Mouse (Mus musculus) thymus, adult 2 months (tissue): ENCODE data around the gene Ncoa7. TPM values are rescaled to one million over a fixed set of nuclear protein-coding genes. Genes with fewer than 3 reads are reported as not detected.

Source experiments
- DNase-seq: peaks from one replicate; pipeline ENCODE4 v3.0.0; 2021
- H3K27ac ChIP-seq: fragments of 200-500 bp; 2 replicates; pipeline ENCODE4 v1.5.1; 2012; ENCODE audit warnings: low read length, control low read depth; ENCODE audit not compliant: control insufficient read depth, insufficient read depth
- H3K27me3 ChIP-seq: fragments of 200-500 bp; 2 replicates; pipeline ENCODE4 v1.6.1; 2012; ENCODE audit warnings: mild to moderate bottlenecking, low read length, moderate library complexity, mixed read lengths; ENCODE audit not compliant: control insufficient read depth, insufficient read depth
- H3K36me3 ChIP-seq: fragments of 200-500 bp; 2 replicates; pipeline ENCODE4 v1.6.1; 2012; ENCODE audit warnings: mild to moderate bottlenecking, low read length, moderate library complexity; ENCODE audit not compliant: control insufficient read depth, insufficient read depth
- H3K4me1 ChIP-seq: fragments of 200-500 bp; replicated peaks from 2 replicates; pipeline ENCODE4 v1.6.1; 2012; ENCODE audit warnings: low read length; ENCODE audit not compliant: control insufficient read depth, insufficient read depth
- H3K4me3 ChIP-seq: fragments of 200-500 bp; 2 replicates; pipeline ENCODE4 v1.5.1; 2012; ENCODE audit warnings: mild to moderate bottlenecking, low read length, control low read depth, moderate library complexity; ENCODE audit not compliant: control insufficient read depth, insufficient read depth
- CTCF ChIP-seq: fragments of 200-500 bp; IDR thresholded peaks from 2 replicates; pipeline ENCODE4 v1.5.1; 2012; ENCODE audit warnings: mild to moderate bottlenecking, control low read depth, low read length, moderate library complexity, borderline replicate concordance; ENCODE audit not compliant: control insufficient read depth, poor library complexity, insufficient read depth; ENCODE audit errors: extremely low read depth
- POLR2A ChIP-seq: fragments of 200-500 bp; IDR thresholded peaks from 2 replicates; pipeline ENCODE4 v1.6.1; 2012; ENCODE audit warnings: mild to moderate bottlenecking, low read length, control low read depth, moderate library complexity; ENCODE audit not compliant: control insufficient read depth, poor library complexity, insufficient read depth; ENCODE audit errors: extremely low read depth
- WGBS: fragments of 180-500 bp; shearing (Covaris S2); methylation state at CpG from one replicate; pipeline ENCODE4 v1.1.7; 2018; 5-methylcytosine and 5-hydroxymethylcytosine counted together
- polyA plus RNA-seq: library from polyadenylated mRNA; depleted of rRNA; stranded (reverse); fragments of >200 nt; gene quantifications from 2 replicates; pipeline ENCODE4 v1.2.3, GENCODE M21; 2012

Ncoa7 gene
- polyA plus RNA-seq, 1 experiment: 7.7 TPM

- Histone ChIP-seq H3K27ac (no peak overlapping the region), H3K27me3 (no peaks in the 10 kb centered on the region), H3K36me3 (no peaks in the 10 kb centered on the region), H3K4me1 (no peaks in the 10 kb centered on the region), H3K4me3 (no peak overlapping the region)
- DNase-seq: no peak
- 14% methylated on average over 1 of the region's 1 CpGs for WGBS
- TF ChIP-seq CTCF (no peak), POLR2A (no peak)
Observed at GRCm38 (mm10) chr10:30627548-30627947, 175.6 kb downstream of the Ncoa7 start.

- no peaks in the 10 kb centered on the region for H3K27me3 ChIP-seq
- H3K4me1 ChIP-seq: no peaks in the 10 kb centered on the region
- DNase-seq: no peak
- no peak overlapping the region for H3K4me3 ChIP-seq
- TF ChIP-seq CTCF (no peak), POLR2A (no peak)
- H3K36me3 ChIP-seq: no peaks in the 10 kb centered on the region
- 88% methylated on average over 5 of the region's 5 CpGs for WGBS
- no peak overlapping the region for H3K27ac ChIP-seq
Observed at GRCm38 (mm10) chr10:30624161-30625019, 178.7 kb downstream of the Ncoa7 start.

- no peak for DNase-seq
- H3K4me1 ChIP-seq: no peaks in the 10 kb centered on the region
Observed at GRCm38 (mm10) chr10:30622928-30623327, 180.2 kb downstream of the Ncoa7 start.

GRCm38 (mm10) chr10:30618918-30619210 is 184.3 kb downstream of the Ncoa7 start:
- 65% methylated on average over 3 of the region's 3 CpGs for WGBS
- Histone ChIP-seq H3K4me3 (no peak overlapping the region), H3K27ac (no peak overlapping the region), H3K27me3 (no peaks in the 10 kb centered on the region), H3K4me1 (no peaks in the 10 kb centered on the region), H3K36me3 (no peaks in the 10 kb centered on the region)
- TF ChIP-seq POLR2A (no peak), CTCF (no peak)
- DNase-seq: no peak

More at GRCm38 (mm10) chr10:30622928-30623327, 180.2 kb downstream of the Ncoa7 start:
- Histone ChIP-seq H3K36me3 (no peaks in the 10 kb centered on the region), H3K27me3 (no peaks in the 10 kb centered on the region), H3K4me3 (no peak overlapping the region), H3K27ac (no peak overlapping the region)
- TF ChIP-seq POLR2A (no peak), CTCF (no peak)

GRCm38 (mm10) chr10:30618091-30618917 is 184.8 kb downstream of the Ncoa7 start:
- Histone ChIP-seq H3K36me3 (peaks cover 1% of the 10 kb centered on the region; the same call in 1 of the 2 replicates), H3K27ac (peak overlapping the region; percentile 83), H3K27me3 (no peaks in the 10 kb centered on the region), H3K4me1 (no peaks in the 10 kb centered on the region), H3K4me3 (peak overlapping the region; percentile 55)
- DNase-seq: peak; percentile 98
- TF ChIP-seq CTCF (0 out of 2 replicates have a peak, but pooled peaks have one; percentile 55), POLR2A (peak; percentile 85)
- WGBS: 2% methylated on average over 49 of the region's 49 CpGs

- TF ChIP-seq POLR2A: no peak
- TF ChIP-seq CTCF: no peak
- Histone ChIP-seq H3K4me3 (no peak overlapping the region), H3K27me3 (no peaks in the 10 kb centered on the region), H3K27ac (no peak overlapping the region), H3K4me1 (no peaks in the 10 kb centered on the region), H3K36me3 (peaks cover 4% of the 10 kb centered on the region; the same call in 1 of the 2 replicates)
- no peak for DNase-seq
- 97% methylated on average over 4 of the region's 4 CpGs for WGBS
Observed at GRCm38 (mm10) chr10:30613039-30613438, 190.1 kb downstream of the Ncoa7 start.
